Mouse (Mus musculus) embryonic facial prominence, embryonic 11.5 days (tissue): ENCODE data around the gene Afap1. TPM values are rescaled to one million over a fixed set of nuclear protein-coding genes. Genes with fewer than 3 reads are reported as not detected.
A peak's percentile ranks its signal among the peaks of the same experiment; 100 is the strongest.

ENCODE experiments used
- ATAC-seq: fragments of 200-750 bp; cut with Nextera tagmentation; replicated peaks from 2 replicates; pipeline ENCODE4 v1.8.0; 2017; ENCODE audit warnings: low read depth; ENCODE audit not compliant: insufficient number of reproducible peaks, low FRiP score, low TSS enrichment
- DNase-seq: peaks from one replicate; pipeline ENCODE4 v3.0.0-alpha.2; 2015; ENCODE audit warnings: low spot score
- H3K27ac ChIP-seq: fragments of 300-500 bp; sonication (generic); replicated peaks from 2 replicates; pipeline ENCODE4 v1.5.1; 2014; ENCODE audit warnings: mild to moderate bottlenecking, low read depth, low read length, control low read depth
- H3K27me3 ChIP-seq: fragments of 300-500 bp; sonication (generic); 2 replicates; pipeline ENCODE4 v1.6.1; 2014; ENCODE audit warnings: mild to moderate bottlenecking, low read length, moderate library complexity, mixed read lengths; ENCODE audit not compliant: control insufficient read depth, insufficient read depth
- H3K36me3 ChIP-seq: fragments of 300-500 bp; sonication (generic); replicated peaks from 2 replicates; pipeline ENCODE4 v1.6.1; 2014; ENCODE audit warnings: low read depth, mild to moderate bottlenecking, low read length, moderate library complexity, mixed read lengths; ENCODE audit not compliant: control insufficient read depth, insufficient read depth
- H3K4me1 ChIP-seq: fragments of 300-500 bp; sonication (generic); 2 replicates; pipeline ENCODE4 v1.6.1; 2014; ENCODE audit warnings: low read length, mixed read lengths; ENCODE audit not compliant: control insufficient read depth, insufficient read depth
- H3K4me2 ChIP-seq: fragments of 300-500 bp; sonication (generic); 2 replicates; pipeline ENCODE4 v1.6.1; 2014; ENCODE audit warnings: low read depth, mild to moderate bottlenecking, control low read depth, low read length, moderate library complexity
- H3K4me3 ChIP-seq: fragments of 300-500 bp; sonication (generic); 2 replicates; pipeline ENCODE4 v1.5.1; 2014; ENCODE audit warnings: low read depth, low read length, control low read depth
- H3K9ac ChIP-seq: fragments of 300-500 bp; sonication (generic); replicated peaks from 2 replicates; pipeline ENCODE4 v1.6.1; 2014; ENCODE audit warnings: mild to moderate bottlenecking, control low read depth, low read length
- H3K9me3 ChIP-seq: fragments of 300-500 bp; sonication (generic); replicated peaks from 2 replicates; pipeline ENCODE4 v1.6.1; 2016; ENCODE audit warnings: mild to moderate bottlenecking, low read length, inconsistent platforms, mixed read lengths; ENCODE audit not compliant: control insufficient read depth
- WGBS: fragments of 180-500 bp; shearing (Covaris S2); extraction: QIAGEN DNeasy Blood & Tissue Kit; methylation state at CpG from one replicate; pipeline ENCODE4 v1.1.7; 2014; 5-methylcytosine and 5-hydroxymethylcytosine counted together
- polyA plus RNA-seq: library from polyadenylated mRNA; unstranded; fragments of >200 nt; fragmentation: Nextera tagmentation; extraction: Ambion mirVana; gene quantifications from 2 replicates; pipeline ENCODE4 v1.2.1, GENCODE M21; 2014

The Afap1 gene
- polyA plus RNA-seq, 1 experiment from 2014 or later = 19.8 TPM

- no peak overlapping the region for H3K27ac ChIP-seq
- H3K9me3 ChIP-seq = no peaks in the 10 kb centered on the region
- no peak overlapping the region for H3K9ac ChIP-seq
- H3K4me1 ChIP-seq = no peaks in the 10 kb centered on the region; the same call in none of the 2 replicates
- no peaks in the 10 kb centered on the region for H3K36me3 ChIP-seq
- H3K4me3 ChIP-seq = no peak overlapping the region
- no peak overlapping the region for H3K4me2 ChIP-seq
- 88% methylated on average over 3 of the region's 3 CpGs for WGBS
- DNase-seq (no peak), ATAC-seq (no peak)
- H3K27me3 ChIP-seq = no peaks in the 10 kb centered on the region
These were observed 5.9 kb downstream of the Afap1 start for GRCm38 (mm10) chr5:35898994-35899393.

- ATAC-seq = 0 out of 2 replicates have a peak, but pooled peaks have one; percentile 36
- H3K4me2 ChIP-seq = no peak overlapping the region
These were observed 7.5 kb downstream of the Afap1 start for GRCm38 (mm10) chr5:35900401-35901225.

GRCm38 (mm10) chr5:35901226-35901809 is 8.2 kb downstream of the Afap1 start:
- Histone ChIP-seq H3K27ac (no peak overlapping the region; the same call in 1 of the 2 replicates), H3K4me3 (no peak overlapping the region), H3K9me3 (no peaks in the 10 kb centered on the region), H3K4me1 (no peaks in the 10 kb centered on the region; the same call in none of the 2 replicates), H3K36me3 (no peaks in the 10 kb centered on the region), H3K4me2 (no peak overlapping the region; the same call in 1 of the 2 replicates), H3K9ac (no peak overlapping the region), H3K27me3 (no peaks in the 10 kb centered on the region)
- 0 out of 2 replicates have a peak, but pooled peaks have one; percentile 51 for ATAC-seq
- WGBS = 37% methylated on average over 12 of the region's 12 CpGs
- DNase-seq = peak; percentile 12

More at GRCm38 (mm10) chr5:35900401-35901225, 7.5 kb downstream of the Afap1 start:
- no peaks in the 10 kb centered on the region for H3K36me3 ChIP-seq
- 18% methylated on average over 10 of the region's 10 CpGs for WGBS
- H3K4me1 ChIP-seq = no peaks in the 10 kb centered on the region; the same call in none of the 2 replicates
- no peaks in the 10 kb centered on the region for H3K9me3 ChIP-seq
- H3K27me3 ChIP-seq = no peaks in the 10 kb centered on the region
- no peak overlapping the region for H3K9ac ChIP-seq
- H3K27ac ChIP-seq = no peak overlapping the region; the same call in 1 of the 2 replicates
- DNase-seq = peak; percentile 30
- no peak overlapping the region for H3K4me3 ChIP-seq

- Histone ChIP-seq H3K4me3 (no peak overlapping the region), H3K36me3 (no peaks in the 10 kb centered on the region), H3K9ac (no peak overlapping the region), H3K4me1 (peaks cover 7% of the 10 kb centered on the region), H3K27ac (no peak overlapping the region), H3K27me3 (no peaks in the 10 kb centered on the region), H3K9me3 (no peaks in the 10 kb centered on the region), H3K4me2 (no peak overlapping the region)
- ATAC-seq = no peak
- WGBS = 71% methylated on average over 8 of the region's 8 CpGs
- no peak for DNase-seq
These were observed 10.3 kb downstream of the Afap1 start for GRCm38 (mm10) chr5:35903456-35903855.

GRCm38 (mm10) chr5:35905283-35905682 is 12.2 kb downstream of the Afap1 start:
- 66% methylated on average over 8 of the region's 8 CpGs for WGBS
- no peaks in the 10 kb centered on the region for H3K27me3 ChIP-seq
- H3K4me1 ChIP-seq = peaks cover 7% of the 10 kb centered on the region
- no peak overlapping the region for H3K27ac ChIP-seq
- H3K4me3 ChIP-seq = no peak overlapping the region
- H3K36me3 ChIP-seq = no peaks in the 10 kb centered on the region
- H3K9me3 ChIP-seq = no peaks in the 10 kb centered on the region
- DNase-seq (no peak), ATAC-seq (no peak)
- no peak overlapping the region for H3K4me2 ChIP-seq
- H3K9ac ChIP-seq = no peak overlapping the region

GRCm38 (mm10) chr5:35907090-35907489 is 14.0 kb downstream of the Afap1 start:
- H3K27me3 ChIP-seq = no peaks in the 10 kb centered on the region
- no peaks in the 10 kb centered on the region for H3K9me3 ChIP-seq
- H3K4me1 ChIP-seq = peaks cover 7% of the 10 kb centered on the region
- no peak for ATAC-seq
- no peak for DNase-seq
- no peak overlapping the region for H3K9ac ChIP-seq
- 66% methylated on average over 4 of the region's 4 CpGs for WGBS
- H3K4me3 ChIP-seq = no peak overlapping the region
- no peak overlapping the region for H3K4me2 ChIP-seq
- no peak overlapping the region for H3K27ac ChIP-seq
- H3K36me3 ChIP-seq = no peaks in the 10 kb centered on the region

GRCm38 (mm10) chr5:35907633-35908426 is 14.7 kb downstream of the Afap1 start:
- peak overlapping the region; percentile 35; the same call in 1 of the 2 replicates for H3K27ac ChIP-seq
- DNase-seq = peak; percentile 48
- no peaks in the 10 kb centered on the region for H3K27me3 ChIP-seq
- 30% methylated on average over 15 of the region's 15 CpGs for WGBS
- H3K9ac ChIP-seq = no peak overlapping the region
- no peak overlapping the region for H3K4me2 ChIP-seq
- H3K36me3 ChIP-seq = no peaks in the 10 kb centered on the region
- peak; percentile 67 for ATAC-seq
- H3K4me1 ChIP-seq = peaks cover 7% of the 10 kb centered on the region
- H3K9me3 ChIP-seq = no peaks in the 10 kb centered on the region
- no peak overlapping the region for H3K4me3 ChIP-seq
